Mouse (Mus musculus) forebrain, embryonic 14.5 days (tissue): ENCODE data around the gene Syt2. TPM values are rescaled to one million over a fixed set of nuclear protein-coding genes. Genes with fewer than 3 reads are reported as not detected.

Source experiments
- ATAC-seq: fragments of 200-750 bp; cut with Nextera tagmentation; 2 replicates; pipeline ENCODE4 v1.8.0; 2017; ENCODE audit warnings: mild to moderate bottlenecking, moderate library complexity
- DNase-seq: peaks from one replicate; pipeline ENCODE4 v3.0.0-alpha.2; 2015; ENCODE audit warnings: low spot score
- H3K27ac ChIP-seq: fragments of 300-500 bp; sonication (generic); 2 replicates; pipeline ENCODE4 v1.5.1; 2014; ENCODE audit warnings: low read depth, mild to moderate bottlenecking, control low read depth, low read length, moderate library complexity
- H3K27me3 ChIP-seq: fragments of 300-500 bp; sonication (generic); replicated peaks from 2 replicates; pipeline ENCODE4 v1.6.1; 2014; ENCODE audit warnings: low read length, control low read depth, mixed read lengths; ENCODE audit not compliant: control insufficient read depth, insufficient read depth
- H3K36me3 ChIP-seq: fragments of 300-500 bp; sonication (generic); 2 replicates; pipeline ENCODE4 v1.6.1; 2014; ENCODE audit warnings: low read length, control low read depth; ENCODE audit not compliant: control insufficient read depth, insufficient read depth
- H3K4me1 ChIP-seq: fragments of 300-500 bp; sonication (generic); 2 replicates; pipeline ENCODE4 v1.6.1; 2014; ENCODE audit warnings: antibody characterized with exemption, low read length, control low read depth; ENCODE audit not compliant: control insufficient read depth, insufficient read depth
- H3K4me2 ChIP-seq: fragments of 300-500 bp; sonication (generic); 2 replicates; pipeline ENCODE4 v1.6.1; 2014; ENCODE audit warnings: mild to moderate bottlenecking, control low read depth, low read length
- H3K4me3 ChIP-seq: fragments of 300-500 bp; sonication (generic); 2 replicates; pipeline ENCODE4 v1.5.1; 2014; ENCODE audit warnings: low read depth, low read length, control low read depth
- H3K9ac ChIP-seq: fragments of 300-500 bp; sonication (generic); 2 replicates; pipeline ENCODE4 v1.6.1; 2014; ENCODE audit warnings: mild to moderate bottlenecking, low read length, control low read depth, moderate library complexity
- H3K9me3 ChIP-seq: fragments of 300-500 bp; sonication (generic); replicated peaks from 2 replicates; pipeline ENCODE4 v1.6.1; 2016; ENCODE audit warnings: low read length, control low read depth, mixed read lengths; ENCODE audit not compliant: control insufficient read depth
- WGBS: fragments of 180-500 bp; shearing (Covaris S2); extraction: QIAGEN DNeasy Blood & Tissue Kit; methylation state at CpG from one replicate; pipeline ENCODE4 v1.1.7; 2014; 5-methylcytosine and 5-hydroxymethylcytosine counted together
- polyA plus RNA-seq: library from polyadenylated mRNA; unstranded; fragments of >200 nt; fragmentation: Nextera tagmentation; extraction: Ambion mirVana; gene quantifications from 2 replicates; pipeline ENCODE4 v1.2.1, GENCODE M21; 2014

The Syt2 gene
- polyA plus RNA-seq, 1 experiment from 2014 or later, result 1.2 TPM

DNA sequence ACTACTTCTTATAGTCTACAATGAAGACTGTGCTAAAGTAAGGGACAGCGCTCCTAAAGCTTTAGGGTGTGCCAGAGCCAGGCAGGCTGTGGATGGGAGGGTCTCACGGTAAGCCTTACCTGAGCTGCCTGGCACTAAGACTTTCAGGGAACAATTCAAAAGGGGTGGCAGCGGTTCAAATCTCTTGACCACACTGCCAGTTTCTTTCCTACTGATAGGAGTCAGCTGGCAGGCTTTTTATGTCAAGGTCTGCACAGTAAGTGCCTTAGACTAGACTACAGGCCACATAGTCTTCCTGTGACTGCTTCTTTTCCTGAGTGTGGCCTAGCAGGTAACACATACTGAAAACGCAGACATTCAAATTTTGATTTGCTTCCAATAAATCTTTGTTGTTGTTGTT is 116.8 kb downstream of the Syt2 start:
- no peak for DNase-seq
- Histone ChIP-seq H3K4me2 (no peak overlapping the region), H3K4me3 (no peak overlapping the region), H3K27me3 (no peaks in the 10 kb centered on the region), H3K27ac (no peak overlapping the region), H3K36me3 (peaks cover 4% of the 10 kb centered on the region; the same call in 1 of the 2 replicates), H3K9me3 (no peaks in the 10 kb centered on the region), H3K9ac (no peak overlapping the region), H3K4me1 (no peaks in the 10 kb centered on the region)
- no peak for ATAC-seq
- 94% methylated on average over 4 of the region's 4 CpGs for WGBS

DNA sequence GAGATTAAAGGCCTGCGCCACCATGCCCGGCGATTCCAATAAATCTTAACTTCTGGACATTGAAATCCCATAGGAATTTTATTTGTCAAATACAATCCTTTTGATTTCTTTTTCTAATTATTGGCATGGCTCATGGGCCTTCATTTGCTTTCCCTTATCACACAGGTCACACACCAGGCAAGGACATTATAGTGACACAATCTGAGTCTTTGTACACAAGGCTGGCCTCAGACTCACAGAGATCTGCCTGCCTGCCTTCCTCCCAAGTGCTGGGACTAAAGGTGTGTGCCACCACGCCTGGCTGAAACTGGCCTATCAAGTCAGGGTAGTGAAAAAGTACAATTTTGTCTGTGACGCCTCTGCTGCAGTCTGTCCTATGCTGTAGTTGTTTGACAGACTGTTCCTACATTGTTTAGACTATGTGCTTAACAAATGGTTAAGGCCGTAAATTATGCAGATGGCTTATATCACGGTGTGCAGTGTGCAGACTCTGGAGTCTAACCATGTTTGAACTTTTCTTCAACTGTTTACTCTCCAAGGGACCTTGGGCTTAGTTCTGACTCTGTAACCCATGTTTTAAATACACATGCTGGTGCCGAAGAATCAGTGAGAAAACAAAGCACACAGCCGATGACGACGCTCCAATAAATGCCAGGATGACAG is 117.4 kb downstream of the Syt2 start:
- no peaks in the 10 kb centered on the region for H3K27me3 ChIP-seq
- H3K27ac ChIP-seq, result no peak overlapping the region
- WGBS, result 88% methylated on average over 11 of the region's 11 CpGs
- no peaks in the 10 kb centered on the region for H3K9me3 ChIP-seq
- DNase-seq (no peak), ATAC-seq (no peak)
- no peaks in the 10 kb centered on the region for H3K4me1 ChIP-seq
- H3K4me2 ChIP-seq, result no peak overlapping the region
- peaks cover 7% of the 10 kb centered on the region; the same call in 1 of the 2 replicates for H3K36me3 ChIP-seq
- no peak overlapping the region for H3K4me3 ChIP-seq
- no peak overlapping the region for H3K9ac ChIP-seq

DNA sequence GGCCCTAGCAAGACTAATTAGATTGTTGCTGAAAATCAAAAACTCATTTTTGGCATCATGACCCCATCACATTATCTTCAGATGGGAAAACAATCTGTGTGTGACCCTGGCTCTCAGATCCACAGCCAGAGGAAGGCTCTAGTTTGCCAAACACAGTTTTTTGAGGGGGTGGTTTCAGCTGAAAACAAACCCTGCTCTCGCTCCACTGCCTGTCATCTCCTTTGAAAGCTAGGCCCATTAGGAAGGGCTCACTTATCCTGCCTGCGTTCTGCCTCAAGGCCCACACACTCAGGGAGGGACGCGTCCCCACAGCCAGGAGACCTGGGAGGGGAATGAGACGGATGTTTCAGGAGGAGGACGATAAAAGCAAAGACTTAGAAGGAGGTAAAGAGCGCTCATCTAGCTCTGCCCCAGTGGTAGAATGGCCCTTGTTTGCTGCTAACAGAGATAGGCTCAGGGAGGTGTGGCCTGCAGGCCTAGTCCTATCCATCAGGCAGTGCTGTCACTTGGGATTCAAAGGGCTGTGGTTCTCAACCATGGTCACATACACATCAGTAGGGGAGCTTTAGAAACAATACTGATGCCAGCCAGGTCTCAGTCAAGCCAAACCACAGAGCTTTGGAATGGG is 118.5 kb downstream of the Syt2 start:
- Histone ChIP-seq H3K4me1 (no peaks in the 10 kb centered on the region), H3K27ac (no peak overlapping the region), H3K4me3 (no peak overlapping the region), H3K9me3 (no peaks in the 10 kb centered on the region), H3K27me3 (no peaks in the 10 kb centered on the region), H3K36me3 (peaks cover 7% of the 10 kb centered on the region; the same call in 1 of the 2 replicates), H3K4me2 (no peak overlapping the region), H3K9ac (no peak overlapping the region)
- ATAC-seq, result no peak
- WGBS, result 55% methylated on average over 7 of the region's 7 CpGs
- peak; percentile 8 for DNase-seq

DNA sequence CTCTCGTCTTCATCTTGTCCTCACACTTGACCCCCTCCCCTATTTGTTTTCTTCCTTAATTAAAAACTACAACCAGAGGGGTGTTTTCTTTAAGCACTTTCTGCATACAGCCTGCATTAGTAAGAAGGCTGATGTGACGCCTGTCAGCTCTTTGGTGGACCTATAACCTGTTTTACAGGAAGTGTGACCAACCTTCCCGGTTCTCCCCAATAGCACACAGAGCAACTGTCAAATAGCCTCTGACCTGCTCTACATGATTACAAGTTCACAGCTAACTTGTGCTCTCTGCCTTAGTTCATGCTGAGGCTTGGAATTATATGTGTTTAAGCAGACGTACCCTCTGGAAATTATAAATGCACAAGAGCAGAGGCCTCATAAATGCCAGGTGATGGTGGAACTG is 120.0 kb downstream of the Syt2 start:
- ATAC-seq, result no peak
- peaks cover 9% of the 10 kb centered on the region; the same call in 1 of the 2 replicates for H3K36me3 ChIP-seq
- 89% methylated on average over 4 of the region's 4 CpGs for WGBS
- no peaks in the 10 kb centered on the region for H3K9me3 ChIP-seq
- H3K4me3 ChIP-seq, result no peak overlapping the region
- no peak for DNase-seq
- H3K27me3 ChIP-seq, result no peaks in the 10 kb centered on the region
- H3K4me1 ChIP-seq, result no peaks in the 10 kb centered on the region
- H3K27ac ChIP-seq, result no peak overlapping the region
- H3K9ac ChIP-seq, result no peak overlapping the region
- H3K4me2 ChIP-seq, result no peak overlapping the region

DNA sequence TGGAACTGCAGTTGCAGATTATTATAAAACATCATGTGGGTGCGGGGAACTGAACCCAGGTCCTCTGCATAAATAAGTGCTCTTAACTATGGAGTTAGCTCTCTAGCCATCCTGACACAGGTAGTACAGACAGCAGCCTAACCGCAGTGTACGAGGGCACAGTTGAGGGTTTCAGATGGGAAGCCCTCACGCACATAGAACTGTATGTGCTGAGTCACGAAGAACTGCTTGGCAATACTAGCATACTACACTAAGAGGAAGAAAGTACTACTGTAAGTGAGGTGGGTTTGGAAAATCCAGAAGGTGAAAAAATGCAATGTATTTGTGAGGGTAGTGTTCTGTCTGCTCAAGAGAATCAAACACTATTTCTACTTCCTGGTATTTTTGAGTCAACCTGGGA is 123.8 kb downstream of the Syt2 start:
- 95% methylated on average over 5 of the region's 5 CpGs for WGBS
- Histone ChIP-seq H3K9ac (no peak overlapping the region), H3K4me2 (no peak overlapping the region), H3K27me3 (no peaks in the 10 kb centered on the region), H3K9me3 (no peaks in the 10 kb centered on the region), H3K4me3 (no peak overlapping the region), H3K27ac (no peak overlapping the region), H3K36me3 (peaks cover 31% of the 10 kb centered on the region), H3K4me1 (no peaks in the 10 kb centered on the region)
- ATAC-seq (no peak), DNase-seq (no peak)

- 86% methylated on average over 6 of the region's 6 CpGs for WGBS
- no peaks in the 10 kb centered on the region for H3K4me1 ChIP-seq
- no peak overlapping the region for H3K27ac ChIP-seq
- no peaks in the 10 kb centered on the region for H3K9me3 ChIP-seq
- no peaks in the 10 kb centered on the region for H3K27me3 ChIP-seq
- H3K36me3 ChIP-seq, result peaks cover 41% of the 10 kb centered on the region
- H3K4me2 ChIP-seq, result no peak overlapping the region
- no peak overlapping the region for H3K4me3 ChIP-seq
- ATAC-seq, result no peak
- DNase-seq, result no peak
- H3K9ac ChIP-seq, result no peak overlapping the region
Measured at GRCm38 (mm10) chr1:134771353-134771752, 124.9 kb downstream of the Syt2 start.

- Histone ChIP-seq H3K4me2 (no peak overlapping the region), H3K27me3 (no peaks in the 10 kb centered on the region), H3K4me1 (no peaks in the 10 kb centered on the region), H3K4me3 (no peak overlapping the region), H3K9me3 (no peaks in the 10 kb centered on the region), H3K36me3 (peaks cover 43% of the 10 kb centered on the region), H3K27ac (no peak overlapping the region), H3K9ac (no peak overlapping the region)
- WGBS, result 89% methylated on average over 7 of the region's 7 CpGs
- ATAC-seq, result no peak
- no peak for DNase-seq
Measured at GRCm38 (mm10) chr1:134771999-134772398, 125.5 kb downstream of the Syt2 start.

DNA sequence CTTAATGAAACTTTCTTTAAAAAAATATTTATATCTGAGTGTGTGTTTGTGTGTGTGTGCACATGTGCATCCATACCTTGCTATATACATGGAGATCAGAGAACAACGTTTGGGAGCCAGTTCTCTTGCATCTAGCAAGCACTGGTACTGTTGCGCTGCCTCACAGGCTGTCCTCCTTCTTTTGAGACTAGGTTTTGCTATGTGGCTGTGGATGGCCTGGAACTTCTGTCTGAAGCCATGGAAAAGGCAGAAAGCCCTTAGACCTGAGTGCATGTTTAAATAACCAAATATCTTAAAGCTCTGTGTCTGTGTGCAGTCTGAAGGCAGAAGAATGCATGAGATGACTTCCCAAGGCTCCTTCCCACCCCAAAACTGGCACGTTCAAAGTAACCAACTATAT is 126.3 kb downstream of the Syt2 start:
- Histone ChIP-seq H3K27me3 (no peaks in the 10 kb centered on the region), H3K4me1 (no peaks in the 10 kb centered on the region), H3K9ac (no peak overlapping the region), H3K4me2 (no peak overlapping the region), H3K36me3 (peaks cover 39% of the 10 kb centered on the region), H3K27ac (no peak overlapping the region), H3K9me3 (no peaks in the 10 kb centered on the region), H3K4me3 (no peak overlapping the region)
- WGBS, result 84% methylated on average over 3 of the region's 3 CpGs
- no peak for ATAC-seq
- DNase-seq, result no peak

- Histone ChIP-seq H3K4me3 (no peak overlapping the region), H3K36me3 (peaks cover 39% of the 10 kb centered on the region), H3K4me2 (no peak overlapping the region), H3K27me3 (no peaks in the 10 kb centered on the region), H3K9me3 (no peaks in the 10 kb centered on the region), H3K27ac (no peak overlapping the region), H3K9ac (no peak overlapping the region), H3K4me1 (no peaks in the 10 kb centered on the region)
- DNase-seq (no peak), ATAC-seq (no peak)
- WGBS, result 65% methylated on average over 12 of the region's 12 CpGs
Measured at GRCm38 (mm10) chr1:134773256-134773655, 126.8 kb downstream of the Syt2 start.
